Mouse (Mus musculus) midbrain, embryonic 12.5 days (tissue): ENCODE results near the gene Plcb3. TPM values are rescaled to one million over a fixed set of nuclear protein-coding genes. Genes with fewer than 3 reads are reported as not detected.
"Not testable (repeated sequence)": the region's sequence is repeated elsewhere in the genome, so short reads cannot be mapped to it uniquely, and the experiment has no call there.

ENCODE experiments used
- ATAC-seq: fragments of 200-750 bp; cut with Nextera tagmentation; 2 replicates; pipeline ENCODE4 v1.8.0; 2017; ENCODE audit warnings: low read depth, moderate TSS enrichment, moderate library complexity; ENCODE audit not compliant: low FRiP score
- H3K27ac ChIP-seq: fragments of 300-500 bp; sonication (generic); replicated peaks from 2 replicates; pipeline ENCODE4 v1.5.1; 2016; ENCODE audit warnings: mild to moderate bottlenecking
- H3K27me3 ChIP-seq: fragments of 300-500 bp; sonication (generic); 2 replicates; pipeline ENCODE4 v1.6.1; 2016; ENCODE audit warnings: mild to moderate bottlenecking
- H3K36me3 ChIP-seq: fragments of 300-500 bp; sonication (generic); 2 replicates; pipeline ENCODE4 v1.6.1; 2016
- H3K4me1 ChIP-seq: fragments of 300-500 bp; sonication (generic); 2 replicates; pipeline ENCODE4 v1.6.1; 2016
- H3K4me2 ChIP-seq: fragments of 300-500 bp; sonication (generic); replicated peaks from 2 replicates; pipeline ENCODE4 v1.6.1; 2016; ENCODE audit warnings: mild to moderate bottlenecking, moderate library complexity
- H3K4me3 ChIP-seq: fragments of 300-500 bp; sonication (generic); 2 replicates; pipeline ENCODE4 v1.5.1; 2016; ENCODE audit warnings: mild to moderate bottlenecking
- H3K9ac ChIP-seq: fragments of 300-500 bp; sonication (generic); replicated peaks from 2 replicates; pipeline ENCODE4 v1.6.1; 2016; ENCODE audit warnings: mild to moderate bottlenecking, moderate library complexity
- H3K9me3 ChIP-seq: fragments of 300-500 bp; sonication (generic); 2 replicates; pipeline ENCODE4 v1.6.1; 2016; ENCODE audit warnings: mild to moderate bottlenecking
- WGBS: fragments of 180-500 bp; shearing (Covaris S2); methylation state at CpG from one replicate; pipeline ENCODE4 v1.1.7; 2016; 5-methylcytosine and 5-hydroxymethylcytosine counted together
- polyA plus RNA-seq: library from polyadenylated mRNA; unstranded; fragments of >200 nt; fragmentation: Nextera tagmentation; extraction: Ambion mirVana; gene quantifications from 2 replicates; pipeline ENCODE4 v1.2.1, GENCODE M21; 2016

The Plcb3 gene
- polyA plus RNA-seq, 1 experiment from 2014 or later, result 22.5 TPM

GRCm38 (mm10) chr19:6919876-6920740 is 56.2 kb downstream of the Plcb3 start:
- Histone ChIP-seq H3K27ac (no peak overlapping the region), H3K9ac (peak overlapping the region; percentile 96), H3K4me1 (peaks cover 30% of the 10 kb centered on the region), H3K4me2 (peak overlapping the region; percentile 91), H3K4me3 (peak overlapping the region; percentile 91), H3K27me3 (peaks cover 31% of the 10 kb centered on the region), H3K36me3 (no peaks in the 10 kb centered on the region), H3K9me3 (no peaks in the 10 kb centered on the region)
- no peak for ATAC-seq
- 40% methylated on average over 8 of the region's 8 CpGs for WGBS

GRCm38 (mm10) chr19:6919431-6919830 is 56.8 kb downstream of the Plcb3 start:
- Histone ChIP-seq H3K36me3 (no peaks in the 10 kb centered on the region), H3K9ac (0 out of 2 replicates have a peak overlapping the region, but pooled peaks have one; percentile 20), H3K27me3 (peaks cover 25% of the 10 kb centered on the region), H3K4me1 (peaks cover 24% of the 10 kb centered on the region), H3K9me3 (no peaks in the 10 kb centered on the region), H3K4me3 (no peak overlapping the region), H3K4me2 (peak overlapping the region; percentile 91; the same call in 1 of the 2 replicates), H3K27ac (no peak overlapping the region)
- ATAC-seq, result no peak

- WGBS, result 88% methylated on average over 4 of the region's 4 CpGs
- H3K4me3 ChIP-seq, result no peak overlapping the region
- H3K36me3 ChIP-seq, result peaks cover 11% of the 10 kb centered on the region
- no peak for ATAC-seq
- no peak overlapping the region for H3K9ac ChIP-seq
- no peak overlapping the region for H3K4me2 ChIP-seq
- peaks cover 13% of the 10 kb centered on the region for H3K27me3 ChIP-seq
- peaks cover 24% of the 10 kb centered on the region for H3K4me1 ChIP-seq
- H3K9me3 ChIP-seq, result no peaks in the 10 kb centered on the region
- no peak overlapping the region for H3K27ac ChIP-seq
These were observed 57.9 kb downstream of the Plcb3 start for GRCm38 (mm10) chr19:6918321-6918720.

GRCm38 (mm10) chr19:6916496-6916895 is 59.8 kb downstream of the Plcb3 start:
- Histone ChIP-seq H3K4me3 (no peak overlapping the region), H3K4me1 (peaks cover 18% of the 10 kb centered on the region), H3K27ac (no peak overlapping the region), H3K36me3 (peaks cover 29% of the 10 kb centered on the region), H3K27me3 (no peaks in the 10 kb centered on the region), H3K9me3 (no peaks in the 10 kb centered on the region), H3K9ac (no peak overlapping the region), H3K4me2 (no peak overlapping the region)
- 85% methylated on average over 4 of the region's 4 CpGs for WGBS
- no peak for ATAC-seq

GRCm38 (mm10) chr19:6915276-6915675 is 61.0 kb downstream of the Plcb3 start:
- no peak overlapping the region for H3K4me2 ChIP-seq
- H3K27me3 ChIP-seq, result no peaks in the 10 kb centered on the region
- peaks cover 34% of the 10 kb centered on the region for H3K36me3 ChIP-seq
- H3K4me1 ChIP-seq, result peaks cover 19% of the 10 kb centered on the region
- no peak overlapping the region for H3K27ac ChIP-seq
- no peak overlapping the region for H3K9ac ChIP-seq
- no peak for ATAC-seq
- no peak overlapping the region for H3K4me3 ChIP-seq
- 90% methylated on average over 4 of the region's 4 CpGs for WGBS
- H3K9me3 ChIP-seq, result no peaks in the 10 kb centered on the region

- 88% methylated on average over 9 of the region's 9 CpGs for WGBS
- no peak overlapping the region for H3K4me3 ChIP-seq
- H3K9me3 ChIP-seq, result no peaks in the 10 kb centered on the region
- no peak overlapping the region for H3K27ac ChIP-seq
- peaks cover 12% of the 10 kb centered on the region for H3K4me1 ChIP-seq
- no peak overlapping the region for H3K4me2 ChIP-seq
- peaks cover 34% of the 10 kb centered on the region for H3K36me3 ChIP-seq
- no peaks in the 10 kb centered on the region for H3K27me3 ChIP-seq
- no peak overlapping the region for H3K9ac ChIP-seq
- ATAC-seq, result no peak
These were observed 61.7 kb downstream of the Plcb3 start for GRCm38 (mm10) chr19:6914540-6914939.

- Histone ChIP-seq H3K4me2 (no peak overlapping the region), H3K9me3 (no peaks in the 10 kb centered on the region), H3K27ac (no peak overlapping the region), H3K27me3 (no peaks in the 10 kb centered on the region), H3K36me3 (peaks cover 34% of the 10 kb centered on the region), H3K4me3 (no peak overlapping the region), H3K4me1 (peaks cover 13% of the 10 kb centered on the region), H3K9ac (no peak overlapping the region)
- WGBS, result 88% methylated on average over 11 of the region's 11 CpGs
- ATAC-seq, result no peak
These were observed 62.3 kb downstream of the Plcb3 start for GRCm38 (mm10) chr19:6913991-6914390.

- H3K4me1 ChIP-seq, result peaks cover 23% of the 10 kb centered on the region
- WGBS, result 88% methylated on average over 6 of the region's 6 CpGs
- peaks cover 34% of the 10 kb centered on the region for H3K36me3 ChIP-seq
- no peaks in the 10 kb centered on the region for H3K9me3 ChIP-seq
- no peak for ATAC-seq
- H3K27ac ChIP-seq, result no peak overlapping the region
- no peaks in the 10 kb centered on the region for H3K27me3 ChIP-seq
- H3K4me2 ChIP-seq, result no peak overlapping the region
- H3K9ac ChIP-seq, result no peak overlapping the region
- H3K4me3 ChIP-seq, result no peak overlapping the region
These were observed 63.2 kb downstream of the Plcb3 start for GRCm38 (mm10) chr19:6913036-6913435.

GRCm38 (mm10) chr19:6912205-6912970 is 63.9 kb downstream of the Plcb3 start:
- H3K9ac ChIP-seq, result no peak overlapping the region
- ATAC-seq, result no peak
- 0 out of 2 replicates have a peak overlapping the region, but pooled peaks have one; percentile 0 for H3K4me3 ChIP-seq
- no peak overlapping the region for H3K27ac ChIP-seq
- H3K4me2 ChIP-seq, result no peak overlapping the region
- H3K4me1 ChIP-seq, result peaks cover 28% of the 10 kb centered on the region
- no peaks in the 10 kb centered on the region for H3K27me3 ChIP-seq
- peaks cover 34% of the 10 kb centered on the region for H3K36me3 ChIP-seq
- H3K9me3 ChIP-seq, result no peaks in the 10 kb centered on the region
- WGBS, result 94% methylated on average over 15 of the region's 15 CpGs

GRCm38 (mm10) chr19:6911101-6912074 is 64.9 kb downstream of the Plcb3 start:
- ATAC-seq, result no peak
- Histone ChIP-seq H3K36me3 (peaks cover 42% of the 10 kb centered on the region), H3K27ac (no peak overlapping the region), H3K27me3 (no peaks in the 10 kb centered on the region), H3K9me3 (no peaks in the 10 kb centered on the region), H3K4me2 (peak overlapping the region; percentile 88), H3K9ac (no peak overlapping the region; the same call in 1 of the 2 replicates), H3K4me1 (peaks cover 28% of the 10 kb centered on the region), H3K4me3 (peak overlapping the region; percentile 60)
- WGBS, result 82% methylated on average over 19 of the region's 19 CpGs

GRCm38 (mm10) chr19:6910306-6910705 is 66.0 kb downstream of the Plcb3 start:
- peak; percentile 39 for ATAC-seq
- H3K9me3 ChIP-seq, H3K27me3 ChIP-seq: not testable (repeated sequence)
- H3K4me2 ChIP-seq, result peak overlapping the region; percentile 88
- peak overlapping the region; percentile 79 for H3K9ac ChIP-seq
- WGBS, result under 1% methylated on average over 30 of the region's 30 CpGs
- H3K36me3 ChIP-seq, result peaks cover 52% of the 10 kb centered on the region
- H3K27ac ChIP-seq, result peak overlapping the region; percentile 96
- H3K4me1 ChIP-seq, result peaks cover 28% of the 10 kb centered on the region
- H3K4me3 ChIP-seq, result peak overlapping the region; percentile 60
